Mouse (Mus musculus) kidney, postnatal 36 days (tissue): ENCODE results near the gene Slc12a7.
"Not testable (repeated sequence)": the region's sequence is repeated elsewhere in the genome, so short reads cannot be mapped to it uniquely, and the experiment has no call there.

Experiments used
- DNase-seq, 2 experiments: peaks; one replicate each; pipeline ENCODE4 v3.0.0; 2021 to 2022; ENCODE audit warnings: mixed read lengths in 2 of 2

Gene Slc12a7

DNA sequence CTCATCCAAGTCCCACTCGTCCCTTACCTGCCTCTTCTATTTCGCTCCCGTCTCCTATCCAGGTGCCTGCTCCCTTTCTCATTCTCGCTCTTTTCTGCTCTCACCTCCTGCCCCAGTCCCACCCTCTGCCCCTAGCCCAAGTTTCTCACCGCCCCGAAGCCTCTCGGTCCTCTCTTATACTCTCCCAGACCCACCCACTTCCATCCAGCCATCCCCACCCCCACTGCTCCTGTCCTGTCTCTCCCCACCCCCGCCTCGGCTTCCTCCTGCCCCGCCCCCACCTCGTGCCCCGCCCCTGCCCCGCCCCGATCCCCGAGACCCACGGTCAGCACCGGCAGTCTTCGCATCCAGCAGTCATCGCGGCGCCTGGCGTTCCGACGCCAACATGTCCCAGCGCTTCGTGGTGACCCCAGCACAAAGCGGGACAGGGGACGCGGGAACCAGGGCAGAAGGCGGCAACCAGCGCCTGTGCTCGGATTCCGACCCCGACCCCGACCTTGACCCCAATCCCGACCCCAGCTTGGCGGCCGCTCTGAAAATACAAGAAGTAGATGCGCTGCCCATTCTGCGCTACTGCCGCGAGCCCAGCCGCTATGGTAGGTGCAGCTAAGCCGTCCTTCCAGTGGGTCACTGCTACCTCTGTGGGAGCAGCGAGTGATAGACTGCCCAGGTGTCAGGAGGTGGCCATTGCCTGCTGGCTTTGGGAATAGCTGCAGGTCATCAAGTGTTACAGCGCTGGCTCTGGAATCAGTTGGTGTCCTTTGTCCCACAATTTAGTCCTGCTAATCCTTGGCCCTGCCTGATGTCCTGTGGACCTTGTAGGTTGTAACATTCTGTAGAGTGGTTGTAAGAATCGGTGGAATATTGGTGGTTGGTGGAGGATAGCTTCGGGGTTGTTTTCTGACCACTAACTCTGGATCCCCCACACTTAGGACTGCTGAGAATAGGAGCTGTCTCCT, at the start of gene Slc12a7:
TSS of gene Slc12a7 (plus strand) at position 353 of the 959 bp plus-strand sequence.
- DNase-seq = peak; percentile 43 to 68

DNA sequence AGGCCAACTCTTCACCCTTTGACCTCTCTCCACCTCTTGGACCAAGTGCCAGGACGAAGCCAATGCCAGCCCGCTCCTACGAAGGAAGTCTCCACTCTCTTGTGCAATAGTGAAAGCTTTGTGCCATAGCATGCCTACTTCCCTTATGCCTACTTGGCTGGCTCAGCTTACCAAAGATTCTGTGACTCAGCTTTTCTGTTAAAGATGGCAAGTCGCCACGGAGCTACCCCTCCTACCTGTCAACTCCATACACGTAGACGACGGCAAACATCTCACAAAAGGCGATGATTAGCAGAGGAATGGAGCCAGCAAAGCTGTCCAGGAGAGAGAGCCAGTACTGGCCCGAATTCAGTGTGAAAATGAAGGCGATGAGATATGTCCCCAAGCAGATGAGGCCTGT, 49.2 kb upstream of the Slc12a7 start:
- DNase-seq = peak; percentile 40 to 77

DNA sequence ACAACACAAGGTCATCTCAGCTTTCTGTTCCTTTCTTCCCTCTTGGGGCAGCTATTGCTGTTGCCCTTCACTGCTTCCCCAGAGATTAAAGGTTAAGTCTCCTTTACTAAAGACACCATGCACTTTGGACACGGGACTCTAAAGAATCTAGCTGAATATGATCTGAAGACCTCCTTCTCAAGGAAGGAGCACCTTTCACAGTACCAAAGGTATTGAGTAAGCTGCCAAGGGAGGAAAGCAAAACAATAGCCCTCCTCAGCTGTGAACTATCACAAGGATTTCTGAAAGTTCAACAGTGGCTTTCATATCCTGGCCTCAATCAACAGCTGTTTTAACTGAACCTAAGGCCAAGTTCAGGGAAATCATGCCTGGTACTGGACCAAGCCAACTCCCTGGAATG, 48.5 kb upstream of the Slc12a7 start:
- DNase-seq = peak in 1 of 2 experiments; percentile 54

DNA sequence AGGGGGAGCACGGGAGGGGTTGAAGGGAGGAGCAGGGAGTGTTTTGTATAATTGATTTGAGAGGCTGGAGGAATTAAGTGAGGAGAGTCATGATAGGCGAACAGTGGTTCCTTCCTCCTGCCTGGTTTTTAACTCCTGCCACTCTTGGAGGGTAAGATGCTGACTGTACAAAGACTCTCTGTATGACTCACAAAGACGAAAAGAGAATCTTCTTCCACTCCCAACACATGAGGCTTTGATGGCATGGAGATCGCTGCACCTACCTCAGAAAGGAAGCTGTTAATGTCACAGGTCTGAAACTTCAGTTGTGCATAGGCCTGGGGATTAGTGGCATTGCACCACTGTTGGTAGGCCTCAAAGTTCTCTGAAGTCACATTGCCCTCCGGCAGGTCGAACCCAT, 47.4 kb upstream of the Slc12a7 start:
- DNase-seq = no peak

DNA sequence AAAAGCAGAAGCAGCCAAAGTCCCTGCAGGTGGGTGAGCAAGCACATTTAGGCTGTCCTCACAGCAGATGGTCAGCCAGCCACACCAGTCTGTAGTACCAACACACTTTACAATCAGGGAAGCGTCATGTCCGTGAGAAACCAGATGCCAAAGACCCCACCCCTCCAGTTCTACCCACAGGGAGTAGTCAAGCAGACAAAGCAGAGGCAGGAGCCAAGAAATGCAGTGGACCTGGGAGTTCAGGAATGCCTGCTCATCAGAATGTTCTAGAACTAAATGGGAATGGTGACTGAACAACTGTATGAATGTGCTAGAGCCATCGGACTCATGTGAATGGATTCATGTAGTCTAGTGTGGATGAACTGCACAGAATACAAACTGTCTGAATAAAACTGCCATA, 45.3 kb upstream of the Slc12a7 start:
- peak in 1 of 2 experiments; percentile 64 for DNase-seq

DNA sequence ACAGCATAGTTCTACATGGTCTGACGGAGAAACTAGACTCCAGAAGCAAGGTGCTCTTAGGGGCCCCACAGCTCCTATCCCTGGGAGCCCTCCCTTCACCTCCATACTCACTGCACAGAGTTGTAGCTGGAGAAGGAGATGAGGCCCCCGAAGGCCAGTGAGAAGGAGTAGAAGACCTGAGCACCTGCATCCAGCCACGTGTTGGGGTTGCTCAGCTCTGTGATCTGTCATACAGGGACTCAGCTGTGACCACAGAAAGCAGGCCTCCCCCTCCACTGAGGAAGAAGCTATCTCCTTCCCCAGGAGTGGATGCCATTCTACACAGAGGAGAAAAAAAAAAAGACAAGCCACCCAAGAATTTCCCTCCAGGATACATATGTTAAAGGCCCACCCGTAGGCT, 44.0 kb upstream of the Slc12a7 start:
- peak in 1 of 2 experiments; percentile 3 for DNase-seq

DNA sequence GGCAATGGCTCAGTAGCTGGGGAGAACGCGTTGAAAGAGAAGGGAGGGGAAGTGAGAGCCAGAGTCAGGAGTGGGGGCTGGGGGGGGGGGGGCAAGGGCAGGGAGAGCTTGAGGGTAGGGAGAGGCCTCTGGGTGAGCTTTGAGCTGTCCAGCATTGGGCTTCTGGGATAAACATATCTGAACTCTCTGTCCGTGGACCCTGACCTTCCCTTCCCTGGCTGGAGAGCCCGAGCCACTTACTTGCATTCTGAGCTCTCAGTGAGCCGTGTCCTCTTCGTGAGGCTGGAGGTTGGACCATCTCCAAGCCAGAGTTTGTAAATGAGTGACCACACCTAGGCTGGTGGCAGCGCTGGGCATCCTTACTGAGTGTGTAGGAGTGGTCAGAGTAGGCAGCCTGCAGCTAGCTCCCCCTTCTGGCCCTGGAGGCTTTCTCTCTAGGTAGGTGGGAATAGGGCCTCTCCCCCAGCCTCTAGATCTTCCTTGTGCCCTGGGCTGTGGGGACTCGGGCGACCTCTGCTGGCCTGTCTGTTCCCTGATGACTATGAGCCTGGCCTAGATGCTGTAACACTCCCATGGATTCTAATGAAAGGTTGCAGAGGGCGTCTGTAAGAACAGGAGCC, 40.5 kb upstream of the Slc12a7 start:
- peak; percentile 93 to 98 for DNase-seq

DNA sequence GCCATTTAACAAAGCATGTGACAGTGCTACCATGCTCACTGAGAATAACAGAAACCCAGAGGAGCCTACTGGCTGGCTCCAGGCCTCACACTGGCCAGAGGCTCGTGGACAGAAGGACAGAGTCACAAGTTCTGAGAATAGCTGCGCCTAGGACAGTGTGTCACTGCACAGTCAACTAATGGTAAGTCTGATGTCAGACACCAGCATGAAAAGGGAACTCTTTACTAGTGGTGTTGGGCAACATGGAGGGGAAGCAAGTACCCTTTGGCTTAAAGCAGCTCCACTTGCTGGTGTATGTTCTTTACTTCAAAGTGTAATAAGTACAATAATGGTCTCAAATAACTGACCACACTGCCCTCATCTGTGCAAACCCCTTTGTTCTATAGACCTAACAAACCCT, 39.6 kb upstream of the Slc12a7 start:
- no peak for DNase-seq

DNA sequence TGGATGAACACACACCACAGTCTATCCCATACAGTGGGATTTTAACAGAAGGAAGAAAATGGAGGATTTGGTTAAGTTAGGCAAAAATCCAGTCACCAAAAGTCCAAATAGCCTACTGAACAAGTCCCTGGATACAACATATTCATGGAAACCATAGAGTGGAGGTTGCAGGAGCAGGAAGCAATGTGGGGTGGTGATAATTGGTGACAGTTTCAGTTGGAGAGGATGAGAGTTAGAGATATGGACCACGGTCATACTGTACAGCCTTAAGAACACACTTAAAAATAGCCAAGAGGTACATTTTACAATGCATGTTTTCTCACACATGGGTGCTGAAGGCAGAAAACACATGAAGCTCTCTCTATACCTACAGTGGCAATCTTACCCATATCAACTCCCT, 37.9 kb upstream of the Slc12a7 start:
- DNase-seq = no peak

DNA sequence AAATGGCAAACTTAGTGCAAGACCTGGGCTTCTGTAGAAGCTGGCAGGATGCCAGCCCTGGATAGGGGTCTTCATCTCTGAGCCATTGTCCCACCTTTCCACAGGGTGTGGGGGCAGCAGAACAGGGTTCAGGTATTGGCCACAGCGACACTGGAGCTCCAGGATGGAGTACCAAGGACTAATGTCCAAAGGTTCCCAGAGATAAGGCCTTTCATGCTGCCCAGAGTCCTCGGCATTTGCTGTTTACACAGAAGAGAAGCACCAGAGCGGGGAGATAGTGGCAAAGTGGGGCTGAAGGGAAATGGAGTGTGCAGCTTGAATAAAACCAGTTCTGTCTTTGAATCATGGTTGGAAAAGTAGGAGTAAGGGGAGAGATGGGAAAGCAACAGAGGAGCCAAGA, 36.4 kb upstream of the Slc12a7 start:
- DNase-seq = no peak

DNA sequence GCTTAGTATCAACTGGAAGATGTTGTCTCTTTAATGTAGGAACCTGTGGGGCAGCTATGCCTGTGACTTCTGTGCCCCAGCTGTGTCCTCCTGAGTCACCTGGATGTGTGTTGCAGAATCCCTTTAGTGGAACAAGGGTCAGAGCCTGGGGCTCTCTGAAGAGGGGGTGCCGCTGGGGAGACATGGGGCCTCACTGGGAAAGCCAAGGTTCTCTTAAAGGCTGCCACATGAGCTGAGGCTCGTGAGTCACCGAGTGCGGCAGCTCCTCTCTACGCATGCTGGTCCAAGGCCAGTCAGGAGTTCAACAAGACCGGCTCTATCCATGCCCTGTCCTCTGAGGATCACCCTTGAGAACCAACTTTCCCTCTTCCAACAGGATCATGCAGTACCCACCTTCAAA, 33.2 kb upstream of the Slc12a7 start:
- DNase-seq = no peak

DNA sequence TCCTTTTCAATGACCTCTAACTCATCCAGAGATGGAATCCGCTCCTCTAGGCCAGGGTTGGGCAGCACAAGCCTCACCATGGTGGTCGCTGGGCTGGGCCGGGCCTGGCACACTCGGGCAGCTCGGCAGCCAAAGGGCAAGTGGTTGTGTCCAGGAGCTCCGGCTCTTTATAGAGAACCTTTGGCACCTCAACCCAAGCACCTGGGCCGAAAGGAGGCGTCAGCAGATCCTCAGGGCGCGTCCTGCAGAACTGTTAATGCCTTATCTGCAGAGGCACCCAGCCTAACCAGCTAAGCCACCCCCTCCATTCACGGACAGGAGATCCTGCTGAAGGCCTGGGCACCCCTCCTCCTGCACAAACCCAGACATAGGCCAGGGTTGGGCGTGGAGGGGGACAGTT, 32.3 kb upstream of the Slc12a7 start:
- DNase-seq = peak; percentile 77 to 86

DNA sequence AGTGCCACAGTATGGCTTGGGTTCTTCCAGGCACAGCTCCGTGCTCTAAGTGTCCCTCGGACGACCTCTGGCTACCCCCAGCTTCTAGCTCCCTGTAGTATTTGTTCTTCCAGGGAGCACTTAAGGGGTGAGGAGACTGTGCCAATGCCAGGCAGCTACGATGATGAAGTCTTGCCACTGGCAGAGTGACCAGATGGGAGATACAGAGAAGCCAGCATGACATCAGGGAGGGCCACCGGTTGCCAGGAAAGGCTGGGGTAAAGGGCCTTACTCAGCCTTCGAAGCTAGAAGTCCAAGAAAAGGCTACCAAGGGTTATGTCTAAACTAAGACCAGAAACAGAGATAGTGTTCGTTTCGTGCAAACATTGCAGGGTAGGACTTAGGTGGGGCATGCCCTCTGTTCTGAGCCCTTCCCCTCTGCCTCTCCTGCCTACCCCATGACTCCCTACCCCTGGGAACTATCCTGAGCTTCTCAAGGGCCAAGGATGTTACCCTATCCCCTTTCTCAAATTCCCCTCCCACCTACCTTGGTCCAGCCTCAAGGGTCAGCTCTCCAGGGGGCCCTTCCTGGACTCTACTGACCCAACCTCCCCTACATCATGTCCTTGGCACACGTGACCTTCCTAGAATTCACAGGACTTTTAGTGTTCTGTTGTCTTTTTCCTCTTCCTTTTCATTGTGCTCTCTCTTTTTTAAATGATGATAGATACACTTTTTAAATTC, 31.6 kb upstream of the Slc12a7 start:
- DNase-seq = peak in 1 of 2 experiments; percentile 61

DNA sequence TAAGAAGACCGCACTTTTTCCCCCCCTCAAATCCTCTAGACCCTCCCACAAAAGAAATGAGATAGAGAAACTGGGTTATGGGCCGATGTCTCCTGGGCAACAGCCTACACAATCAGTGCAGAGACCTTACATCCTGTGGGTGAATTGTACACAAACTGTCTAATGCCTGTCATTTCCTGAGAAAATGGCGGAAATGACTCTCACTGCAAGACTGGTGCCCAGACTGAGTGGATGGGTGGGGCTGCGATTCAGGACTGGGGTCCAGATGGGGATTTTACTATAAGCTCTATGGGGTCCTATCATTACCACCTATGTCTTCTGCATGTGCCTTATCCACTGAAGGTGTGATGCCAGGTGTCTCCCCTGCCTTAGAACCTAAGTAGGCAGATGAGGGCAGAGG, 30.1 kb upstream of the Slc12a7 start:
- no peak for DNase-seq

DNA sequence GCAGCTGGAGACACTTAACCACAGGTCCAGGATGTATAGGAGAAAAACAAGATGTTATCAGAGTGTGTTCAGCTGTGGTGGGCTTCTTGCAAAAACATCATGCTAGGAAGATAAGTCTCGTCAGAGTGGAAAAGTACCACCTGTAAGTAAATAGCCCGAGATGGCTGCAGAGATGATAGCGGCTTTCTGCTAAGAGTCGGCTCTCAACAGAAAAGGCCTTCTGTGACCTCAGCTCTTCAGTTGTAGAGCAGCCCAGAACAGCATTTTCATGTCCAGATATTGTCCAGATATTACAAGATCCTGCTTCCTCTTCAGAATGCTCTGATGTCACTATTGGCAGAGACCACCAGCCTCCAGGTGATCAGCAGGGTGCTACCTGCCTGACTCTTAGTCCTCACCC, 29.4 kb upstream of the Slc12a7 start:
- DNase-seq = not testable (repeated sequence)

DNA sequence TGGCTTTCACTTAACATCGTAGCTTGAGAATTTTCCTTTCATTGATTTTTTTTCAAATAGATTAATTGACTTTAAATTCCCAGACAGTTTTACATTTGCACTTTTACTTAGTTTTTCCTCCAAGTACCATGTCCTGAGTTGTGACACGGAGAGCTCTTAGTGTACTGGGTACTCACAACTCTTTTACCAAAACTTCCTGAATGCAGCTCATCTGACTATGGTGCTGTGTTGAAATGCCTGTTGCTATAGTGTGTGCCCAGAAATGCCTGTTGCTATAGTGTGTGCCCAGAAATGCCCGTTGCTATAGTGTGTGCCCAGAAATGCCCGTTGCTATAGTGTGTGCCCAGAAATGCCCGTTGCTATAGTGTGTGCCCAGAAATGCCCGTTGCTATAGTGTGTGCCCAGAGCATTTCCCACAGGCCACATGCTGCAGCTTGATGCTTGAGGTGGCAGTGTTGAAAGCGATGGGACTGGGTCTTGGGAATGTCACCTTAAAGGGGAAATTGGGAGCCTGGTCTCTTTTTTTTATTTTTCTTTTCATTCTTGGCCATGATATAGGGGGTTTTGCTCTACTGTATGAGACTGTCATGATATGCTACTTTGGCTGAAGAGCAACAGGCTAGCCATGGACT, 28.1 kb upstream of the Slc12a7 start, which contains the start of gene Slc6a19:
TSS of gene Slc6a19 (minus strand) at position 172 of the 632 bp plus-strand sequence.
- DNase-seq = no peak

DNA sequence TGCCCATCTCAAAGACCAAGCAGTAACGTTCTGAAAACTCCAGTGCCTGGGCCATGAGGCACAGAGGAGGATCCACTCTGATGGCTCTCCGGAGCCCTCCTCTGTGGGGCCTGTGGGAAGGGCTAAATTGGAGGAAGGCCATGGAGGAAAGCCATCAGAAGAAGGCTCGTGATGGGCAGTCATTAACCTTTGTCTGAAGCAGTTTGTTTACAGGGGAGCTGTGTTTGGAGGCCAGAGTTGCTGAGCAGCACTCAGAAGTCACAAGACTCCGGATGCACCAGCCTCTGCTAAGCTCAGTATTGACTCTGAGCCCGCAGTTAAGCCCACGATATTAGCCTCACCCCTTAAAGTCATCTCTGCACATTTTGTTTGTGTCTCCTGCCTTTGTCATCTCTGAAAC, 23.4 kb upstream of the Slc12a7 start:
- DNase-seq = peak; percentile 66 to 86

DNA sequence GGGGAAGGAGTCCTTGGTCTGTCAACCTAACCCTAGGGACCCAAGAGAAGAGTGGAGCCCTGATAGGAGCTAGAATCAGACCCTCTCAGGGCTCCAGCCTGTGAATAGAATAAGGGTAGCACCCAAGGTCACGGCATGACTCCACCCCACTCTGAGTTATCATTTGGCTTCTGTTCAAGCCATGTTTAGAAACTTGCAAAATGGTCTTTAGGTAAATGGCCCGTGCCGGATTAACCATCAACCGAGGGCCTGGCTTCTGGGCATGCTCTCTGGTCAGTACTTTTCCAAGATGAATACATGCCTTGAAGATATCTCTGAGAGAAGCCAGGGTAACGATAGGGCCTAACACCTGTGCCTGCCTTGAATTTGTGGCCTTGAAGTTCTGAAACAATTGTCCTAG, 21.7 kb upstream of the Slc12a7 start:
- peak; percentile 72 to 78 for DNase-seq

DNA sequence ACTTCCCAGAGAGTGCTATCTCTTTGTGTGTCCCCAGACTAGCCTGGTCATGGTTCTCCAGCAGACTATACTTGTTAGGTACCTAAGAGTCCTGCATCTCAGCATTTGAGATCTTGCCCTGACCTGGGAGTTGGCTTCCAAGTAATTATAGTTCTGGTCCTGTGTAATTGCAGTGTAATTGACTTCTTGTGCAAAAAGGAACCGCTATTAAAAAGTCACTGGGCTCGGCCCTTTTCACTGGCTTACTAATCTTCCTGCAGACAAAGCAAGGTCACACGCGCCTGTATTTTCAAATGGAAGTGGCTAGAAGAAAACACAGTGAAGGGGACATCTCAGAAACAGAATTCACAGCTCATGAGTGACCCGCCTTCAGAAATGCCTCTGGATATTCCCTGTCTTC, 21.1 kb upstream of the Slc12a7 start:
- DNase-seq = no peak

DNA sequence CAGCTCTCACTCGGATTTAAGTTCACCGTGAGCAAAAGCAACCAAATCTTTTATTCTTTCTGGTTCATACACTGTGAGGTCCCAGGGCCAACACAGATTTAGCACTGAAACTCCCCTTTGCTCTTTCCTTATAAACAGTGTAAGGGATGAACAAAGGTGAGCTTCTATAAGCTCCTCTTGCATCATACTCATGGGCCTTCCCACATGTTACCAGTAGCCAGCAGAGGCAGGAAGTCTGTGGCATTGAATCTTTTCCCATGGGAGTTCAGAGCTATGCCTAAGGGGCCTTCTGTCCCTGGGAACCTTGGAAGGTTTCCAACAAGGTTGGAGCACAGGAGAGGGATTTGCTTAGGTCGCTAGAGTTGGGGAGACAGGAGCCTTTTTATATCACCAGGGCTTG, 20.7 kb upstream of the Slc12a7 start:
- DNase-seq = no peak

DNA sequence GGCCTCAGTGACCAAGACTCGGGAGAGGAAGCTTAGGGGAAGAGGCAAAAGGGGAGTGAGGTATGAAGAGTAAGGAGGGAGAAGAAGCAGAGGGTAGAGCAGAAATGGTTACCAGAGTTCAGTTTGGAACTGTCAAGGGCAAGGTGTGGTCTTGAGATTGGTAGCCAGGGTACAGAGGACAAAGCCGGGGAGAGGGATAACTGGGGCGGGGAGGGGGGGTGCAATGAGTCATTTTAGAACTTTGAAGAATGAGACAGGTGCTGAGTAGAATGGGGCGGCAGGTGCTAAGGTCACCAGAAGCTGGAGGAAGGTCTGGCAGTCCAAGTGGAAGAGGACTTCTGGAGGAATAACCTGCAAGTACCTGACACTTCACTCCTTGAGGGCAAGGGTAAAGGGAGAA, 19.7 kb upstream of the Slc12a7 start:
- DNase-seq = no peak

DNA sequence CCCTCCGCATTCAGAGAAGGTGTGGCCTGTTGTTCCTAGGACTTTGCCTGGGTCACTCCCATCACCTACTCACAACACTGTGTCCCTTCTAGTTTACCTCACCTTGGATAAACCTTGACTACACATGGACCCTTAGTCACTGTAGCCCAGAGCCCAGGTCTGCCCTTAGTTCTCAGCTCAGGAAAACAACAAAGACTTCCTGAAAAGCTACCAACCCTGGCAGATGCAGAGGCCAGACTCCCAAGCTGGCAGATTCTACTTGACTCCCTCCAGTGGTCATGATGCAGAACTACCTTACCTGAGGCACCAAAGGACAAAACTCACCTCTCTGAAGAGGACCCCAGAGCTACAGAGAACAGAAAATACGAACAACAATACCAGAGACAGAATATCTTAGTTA, 18.9 kb upstream of the Slc12a7 start:
- peak; percentile 44 to 54 for DNase-seq

DNA sequence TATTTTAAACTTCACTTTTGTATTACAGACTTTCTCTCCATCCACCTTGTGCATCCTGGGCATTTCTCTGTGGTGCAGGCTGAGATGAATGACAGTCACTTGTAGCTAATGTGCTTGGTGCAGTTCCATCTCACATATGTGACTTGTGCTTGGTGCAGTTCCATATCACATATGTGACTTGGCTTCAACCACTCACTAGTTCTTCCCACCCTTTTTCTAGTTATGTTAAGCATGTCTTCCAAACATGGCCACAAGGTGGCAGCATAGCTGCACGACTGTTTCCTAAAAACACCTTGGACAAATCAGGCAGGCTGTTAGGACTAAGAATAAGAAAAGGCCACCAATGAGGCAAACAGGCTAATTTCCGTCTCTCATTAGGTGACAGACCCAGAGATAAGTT, 14.7 kb upstream of the Slc12a7 start:
- DNase-seq = peak; percentile 85 to 93
